Mouse (Mus musculus) monocyte, adult 5-6 weeks (primary cell): ENCODE results near the gene Zfp280d. TPM values are rescaled to one million over a fixed set of nuclear protein-coding genes. Genes with fewer than 3 reads are reported as not detected.
"Not testable (repeated sequence)": the region's sequence is repeated elsewhere in the genome, so short reads cannot be mapped to it uniquely, and the experiment has no call there.

Experiments
- ATAC-seq: fragments of 153-309, 156-312 bp; replicated peaks from 2 replicates; pipeline ENCODE4 v1.8.0; 2017; ENCODE audit warnings: mild to moderate bottlenecking; ENCODE audit not compliant: low TSS enrichment, insufficient number of reproducible peaks, severe bottlenecking, poor library complexity, low FRiP score
- total RNA-seq: library from RNA; stranded (forward); fragments of 200-1000, 200-491, 200-594 nt; gene quantifications from 3 replicates; pipeline ENCODE4 v1.2.3, GENCODE M21; 2017

Gene Zfp280d
- total RNA-seq, 1 experiment from 2014 or later: 39.4 TPM

GRCm38 (mm10) chr9:72339119-72339518 is 64.5 kb downstream of the Zfp280d start:
- no peak for ATAC-seq

- ATAC-seq: no peak
Measured at GRCm38 (mm10) chr9:72343844-72344243, 69.2 kb downstream of the Zfp280d start.

GRCm38 (mm10) chr9:72372359-72372758 is 97.7 kb downstream of the Zfp280d start:
- ATAC-seq: no peak

- no peak for ATAC-seq
Measured at GRCm38 (mm10) chr9:72374074-72374473, 99.4 kb downstream of the Zfp280d start.

- no peak for ATAC-seq
Measured at GRCm38 (mm10) chr9:72374996-72375395, 100.3 kb downstream of the Zfp280d start.

- ATAC-seq: no peak
Measured at GRCm38 (mm10) chr9:72375639-72376038, 101.0 kb downstream of the Zfp280d start.

- no peak for ATAC-seq
Measured at GRCm38 (mm10) chr9:72385786-72386185, 111.1 kb downstream of the Zfp280d start.

GRCm38 (mm10) chr9:72388934-72389333 is 114.3 kb downstream of the Zfp280d start:
- ATAC-seq: no peak

- no peak for ATAC-seq
Measured at GRCm38 (mm10) chr9:72389431-72390002, 114.9 kb downstream of the Zfp280d start.

GRCm38 (mm10) chr9:72390321-72391077 is 115.8 kb downstream of the Zfp280d start:
- ATAC-seq: no peak

- ATAC-seq: no peak
Measured at GRCm38 (mm10) chr9:72392686-72393085, 118.0 kb downstream of the Zfp280d start.

GRCm38 (mm10) chr9:72393238-72393637 is 118.6 kb downstream of the Zfp280d start:
- no peak for ATAC-seq

GRCm38 (mm10) chr9:72393869-72394341 is 119.2 kb downstream of the Zfp280d start:
- ATAC-seq: no peak

GRCm38 (mm10) chr9:72400121-72400520 is 125.5 kb downstream of the Zfp280d start:
- no peak for ATAC-seq

- not testable (repeated sequence) for ATAC-seq
Measured at GRCm38 (mm10) chr9:72401769-72402168, 127.1 kb downstream of the Zfp280d start.

GRCm38 (mm10) chr9:72403421-72403820 is 128.8 kb downstream of the Zfp280d start:
- ATAC-seq: no peak

GRCm38 (mm10) chr9:72404446-72404845 is 129.8 kb downstream of the Zfp280d start:
- no peak for ATAC-seq

- no peak for ATAC-seq
Measured at GRCm38 (mm10) chr9:72404934-72405333, 130.3 kb downstream of the Zfp280d start.

- ATAC-seq: no peak
Measured at GRCm38 (mm10) chr9:72405882-72406638, 131.4 kb downstream of the Zfp280d start.
